Mouse (Mus musculus): Measurements from ENCODE around the gene Gm28372. TPM values are rescaled to one million over a fixed set of nuclear protein-coding genes. Genes with fewer than 3 reads are reported as not detected.

Gene Gm28372
- polyA plus RNA-seq, 1 experiment from 2014 or later: not detected

DNA sequence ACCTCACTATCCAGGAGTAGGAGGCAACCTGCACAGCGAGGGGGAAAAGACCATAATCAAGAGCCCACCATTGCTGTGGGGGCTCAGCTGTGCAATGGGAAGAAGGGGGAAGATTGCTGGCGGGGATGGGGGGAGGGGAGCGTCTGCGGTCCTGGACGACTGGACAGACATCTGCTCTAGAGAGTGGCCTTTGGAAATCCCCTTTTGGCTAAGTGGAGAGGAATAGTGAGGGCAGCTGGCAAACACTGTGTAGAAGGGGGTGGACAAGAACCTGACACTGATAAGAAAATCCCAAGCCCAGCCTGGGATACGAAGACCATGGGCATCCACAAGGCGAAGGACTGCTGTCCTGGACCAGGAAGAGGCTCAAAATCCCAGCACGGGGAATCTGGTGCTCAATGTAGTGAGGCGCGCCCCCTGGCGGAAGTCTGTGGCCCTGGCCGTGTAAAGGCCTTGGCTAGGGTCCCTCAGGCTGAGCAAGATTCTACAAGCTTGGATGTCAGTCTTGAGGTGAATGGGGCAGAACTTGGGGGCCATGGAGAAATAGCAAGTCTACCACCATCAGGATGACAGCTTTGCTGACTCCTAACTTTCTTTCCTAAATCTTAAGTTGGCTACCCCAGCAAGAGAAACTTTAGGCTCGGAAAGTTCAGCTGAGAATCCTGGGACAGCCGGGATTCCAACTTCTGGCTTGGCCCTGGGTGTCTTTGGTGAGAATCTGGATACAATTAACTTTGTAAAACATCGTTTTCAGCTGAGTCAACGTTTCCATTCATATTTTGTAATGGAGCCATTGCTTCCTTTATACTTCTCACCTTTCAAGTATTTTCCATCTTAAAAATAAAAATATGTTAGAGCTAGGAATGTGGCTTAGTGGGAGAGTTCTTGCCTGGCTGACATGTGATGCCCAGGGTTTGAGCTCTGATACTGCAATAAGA lies 6.8 kb downstream of the Gm28372 start:
- Histone ChIP-seq H3K27me3 (no peaks in the 10 kb centered on the region), H3K27ac (no peak overlapping the region), H3K9me3 (replicated peaks) (no peaks in the 10 kb centered on the region), H3K36me3 (no peaks in the 10 kb centered on the region), H3K4me1 (replicated peaks) (no peaks in the 10 kb centered on the region), H3K9ac (no peak overlapping the region), H3K4me3 (replicated peaks) (no peak overlapping the region), H3K4me2 (no peak overlapping the region)
- DNase-seq: peak; percentile 38
- WGBS (ENCODE audit: insufficient replicate concordance): 27% methylated on average over 16 of the region's 16 CpGs
- ATAC-seq (ENCODE audit: low read depth): 0 out of 2 replicates have a peak, but pooled peaks have one; percentile 15

DNA sequence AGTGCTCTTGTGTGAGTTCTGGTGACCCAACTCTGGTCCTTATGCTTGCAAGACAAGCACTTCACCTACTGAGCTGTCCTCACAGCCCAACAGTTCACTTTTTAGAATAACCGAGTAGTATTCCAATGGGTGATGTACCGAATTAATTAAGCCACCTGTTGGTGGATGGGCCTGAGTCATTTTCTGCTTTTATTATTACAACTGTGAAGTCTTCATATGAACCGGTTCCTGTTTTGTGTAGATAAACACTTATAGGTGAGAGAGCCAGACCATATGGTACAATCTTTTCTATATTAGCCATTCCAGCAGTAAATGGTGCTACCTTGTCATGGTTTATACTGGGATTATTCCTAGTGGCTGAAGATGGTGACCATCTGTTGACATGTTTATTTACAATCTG lies 7.7 kb downstream of the Gm28372 start:
- Histone ChIP-seq H3K27ac (no peak overlapping the region), H3K4me3 (replicated peaks) (no peak overlapping the region), H3K9me3 (replicated peaks) (no peaks in the 10 kb centered on the region), H3K9ac (no peak overlapping the region), H3K4me1 (replicated peaks) (no peaks in the 10 kb centered on the region), H3K27me3 (no peaks in the 10 kb centered on the region), H3K36me3 (no peaks in the 10 kb centered on the region), H3K4me2 (no peak overlapping the region)
- WGBS (ENCODE audit: insufficient replicate concordance): 65% methylated on average over 3 of the region's 3 CpGs
- ATAC-seq (ENCODE audit: low read depth) (no peak), DNase-seq (no peak)

DNA sequence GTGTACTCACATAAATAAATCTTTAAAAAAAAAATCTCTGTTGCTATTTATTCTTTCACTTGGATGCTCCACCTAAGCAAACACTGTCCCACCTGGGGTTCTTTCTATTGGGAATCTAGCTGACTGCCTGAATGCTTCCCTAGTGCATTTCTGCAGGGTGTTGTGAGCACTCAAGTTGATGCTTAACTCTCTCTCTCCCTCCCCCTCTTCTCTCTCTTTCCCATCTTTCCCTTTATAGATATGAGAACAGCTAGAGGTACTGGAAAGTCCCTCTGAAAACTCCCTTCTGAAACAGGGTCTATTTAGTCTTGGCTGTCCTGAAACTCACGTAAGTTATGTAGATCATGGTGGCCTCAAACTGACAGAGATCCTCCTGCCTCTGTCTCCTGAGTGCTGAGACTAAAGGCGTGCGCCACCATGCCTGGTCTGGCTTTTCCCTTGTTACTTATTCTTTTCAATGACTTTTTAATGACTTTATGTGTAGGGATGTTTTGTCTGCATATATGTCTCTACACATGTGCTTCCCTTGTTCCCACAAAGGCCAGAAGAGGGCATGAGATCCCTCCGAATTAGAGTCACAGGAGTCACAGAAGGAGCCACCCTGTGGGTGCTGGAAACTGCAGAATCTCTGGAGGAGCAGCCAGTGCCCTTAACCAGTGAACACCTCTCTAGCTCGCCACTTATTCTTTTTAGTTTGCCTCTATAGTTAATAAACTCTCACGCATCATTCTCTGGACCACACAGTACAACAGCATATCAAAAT lies 9.2 kb downstream of the Gm28372 start:
- H3K4me3 ChIP-seq (replicated peaks): no peak overlapping the region
- H3K36me3 ChIP-seq: peaks cover 3% of the 10 kb centered on the region; the same call in 1 of the 2 replicates
- DNase-seq (no peak), ATAC-seq (ENCODE audit: low read depth) (no peak)
- H3K27me3 ChIP-seq: no peaks in the 10 kb centered on the region
- WGBS (ENCODE audit: insufficient replicate concordance): 60% methylated on average over 6 of the region's 6 CpGs
- no peak overlapping the region for H3K4me2 ChIP-seq
- no peaks in the 10 kb centered on the region for H3K9me3 ChIP-seq (replicated peaks)
- no peak overlapping the region for H3K9ac ChIP-seq
- H3K27ac ChIP-seq: no peak overlapping the region
- no peaks in the 10 kb centered on the region for H3K4me1 ChIP-seq (replicated peaks)

DNA sequence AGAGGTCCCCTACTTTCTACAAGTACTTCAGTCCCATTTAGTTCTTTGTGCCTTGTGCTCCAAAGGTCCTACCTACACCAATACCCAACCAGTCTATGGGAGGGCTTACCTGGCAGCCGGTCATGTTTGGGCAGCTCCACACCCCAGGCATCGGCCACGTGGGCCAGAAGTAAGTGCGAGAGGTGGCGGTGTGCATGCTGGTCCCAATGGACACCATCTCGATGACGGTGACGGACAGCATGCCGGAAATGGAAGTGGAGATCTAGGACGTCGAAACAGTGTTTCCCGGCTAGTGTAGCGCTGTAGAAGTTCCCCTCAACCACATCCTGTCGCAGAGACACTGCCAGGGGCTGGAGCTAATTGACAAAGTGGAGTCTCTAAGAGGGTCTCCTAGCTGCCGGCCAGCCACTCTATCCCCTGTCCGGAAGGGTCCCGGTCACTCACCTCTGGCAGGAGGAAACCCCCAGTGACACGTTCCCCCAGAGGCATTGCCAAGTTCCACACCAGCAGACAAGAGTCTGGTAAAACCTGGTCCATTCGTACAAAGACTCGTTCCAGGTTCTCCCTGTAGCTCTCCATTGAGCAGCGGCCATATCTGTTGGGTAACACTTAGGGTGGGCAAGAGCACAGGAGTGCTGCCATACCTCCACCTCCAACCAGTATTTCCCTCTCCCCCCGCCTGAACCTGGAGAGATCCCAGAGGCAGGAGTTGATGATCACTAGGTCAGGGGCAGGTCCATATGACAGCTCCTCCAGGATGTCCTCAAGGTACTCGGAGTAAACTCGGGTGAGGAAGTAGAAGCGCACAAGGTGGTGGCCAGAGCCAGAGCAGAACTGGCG lies 17.0 kb downstream of the Gm28372 start:
- ATAC-seq (ENCODE audit: low read depth) (no peak), DNase-seq (no peak)
- 85% methylated on average over 26 of the region's 26 CpGs for WGBS (ENCODE audit: insufficient replicate concordance)
- Histone ChIP-seq H3K27ac (no peak overlapping the region), H3K36me3 (peaks cover 18% of the 10 kb centered on the region), H3K9me3 (replicated peaks) (no peaks in the 10 kb centered on the region), H3K27me3 (no peaks in the 10 kb centered on the region), H3K9ac (no peak overlapping the region), H3K4me1 (replicated peaks) (peaks cover 34% of the 10 kb centered on the region), H3K4me2 (no peak overlapping the region), H3K4me3 (replicated peaks) (no peak overlapping the region)

DNA sequence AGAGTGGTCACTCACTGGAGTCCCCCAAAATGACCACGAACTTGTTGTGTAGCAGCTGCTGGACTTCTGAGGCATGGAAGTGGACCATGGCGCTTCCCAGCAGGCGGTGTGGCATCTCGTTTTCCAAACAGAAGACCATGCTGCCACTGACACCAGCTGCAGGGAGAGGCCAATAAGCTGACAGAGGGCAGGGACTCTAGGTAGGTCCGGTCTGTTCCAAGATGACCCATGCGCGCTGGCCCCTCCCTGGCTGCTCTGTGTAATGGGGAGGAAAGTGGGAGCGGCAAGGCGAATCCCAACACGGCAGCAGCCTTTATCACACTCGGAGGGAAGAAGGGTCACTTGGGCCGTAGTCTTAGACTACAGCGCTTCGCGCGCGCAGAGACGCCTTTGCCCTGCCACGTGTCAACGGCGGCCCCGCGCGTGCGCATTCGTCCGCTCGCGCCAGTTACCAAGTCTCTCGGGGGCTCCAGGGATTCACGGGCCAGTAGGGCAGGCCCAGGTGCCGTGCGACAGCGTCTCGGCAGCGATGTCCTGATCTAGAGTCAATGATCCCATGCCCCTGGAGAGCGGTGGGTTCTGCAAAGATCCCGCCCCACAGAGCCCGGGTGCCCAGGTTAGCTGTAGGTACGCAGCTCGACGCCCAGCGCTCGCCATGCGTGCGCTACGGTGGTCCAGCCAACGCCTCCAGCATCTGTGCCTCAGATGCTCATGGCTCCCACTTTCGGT lies 18.5 kb downstream of the Gm28372 start:
- Histone ChIP-seq H3K36me3 (peaks cover 23% of the 10 kb centered on the region), H3K4me1 (replicated peaks) (peaks cover 46% of the 10 kb centered on the region), H3K9me3 (replicated peaks) (no peaks in the 10 kb centered on the region), H3K27me3 (no peaks in the 10 kb centered on the region), H3K4me2 (peak overlapping the region; percentile 95), H3K9ac (peak overlapping the region; percentile 84), H3K4me3 (replicated peaks) (peak overlapping the region; percentile 83), H3K27ac (peak overlapping the region; percentile 77)
- 14% methylated on average over 49 of the region's 49 CpGs for WGBS (ENCODE audit: insufficient replicate concordance)
- ATAC-seq (ENCODE audit: low read depth) (peak; percentile 65), DNase-seq (peak; percentile 70)

DNA sequence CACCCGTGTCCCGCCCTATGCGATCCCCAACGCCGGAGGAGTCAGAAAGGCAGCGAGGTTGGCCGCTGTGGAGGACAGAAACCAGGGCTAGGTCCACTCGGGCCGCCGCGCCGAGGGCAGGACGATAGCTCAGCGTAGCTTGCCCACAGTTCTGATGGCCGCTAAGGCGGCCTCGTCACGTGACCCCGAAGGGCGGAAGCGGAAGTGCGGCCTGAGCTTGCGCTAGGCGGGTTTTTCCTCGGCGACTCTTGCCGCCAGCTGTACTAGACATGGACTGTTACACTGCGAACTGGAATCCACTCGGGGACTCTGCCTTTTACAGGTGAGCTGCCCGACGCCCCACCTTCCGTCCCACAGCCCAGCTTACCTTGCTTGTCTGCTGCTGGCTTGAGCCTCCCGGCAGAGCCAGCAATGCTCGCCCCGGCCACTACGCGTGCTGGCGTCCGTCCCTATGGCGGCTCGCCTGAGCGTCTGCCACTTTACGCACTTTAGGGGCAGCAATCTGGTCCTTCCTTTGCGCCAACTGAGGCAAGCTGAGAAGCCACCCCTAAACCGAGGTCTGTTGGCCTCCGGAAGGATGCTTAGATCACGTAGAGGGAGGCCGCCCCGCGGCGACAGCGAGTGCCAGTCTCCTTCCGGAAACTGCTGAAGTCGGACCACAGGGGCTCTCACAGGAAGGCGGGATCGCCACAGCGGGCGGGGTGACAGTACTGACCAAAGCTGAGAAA lies 19.3 kb downstream of the Gm28372 start, which contains the start of the genes Vps16 and Pced1a:
Vps16 (plus strand) TSS at position 214 of the 728 bp plus-strand sequence.
Pced1a (minus strand) TSS at position 576 of the 728 bp plus-strand sequence.
- WGBS (ENCODE audit: insufficient replicate concordance): under 1% methylated on average over 58 of the region's 58 CpGs
- peak; percentile 92 for ATAC-seq (ENCODE audit: low read depth)
- peak within 1 kb of the TSS; percentile 84 for H3K9ac ChIP-seq

DNA sequence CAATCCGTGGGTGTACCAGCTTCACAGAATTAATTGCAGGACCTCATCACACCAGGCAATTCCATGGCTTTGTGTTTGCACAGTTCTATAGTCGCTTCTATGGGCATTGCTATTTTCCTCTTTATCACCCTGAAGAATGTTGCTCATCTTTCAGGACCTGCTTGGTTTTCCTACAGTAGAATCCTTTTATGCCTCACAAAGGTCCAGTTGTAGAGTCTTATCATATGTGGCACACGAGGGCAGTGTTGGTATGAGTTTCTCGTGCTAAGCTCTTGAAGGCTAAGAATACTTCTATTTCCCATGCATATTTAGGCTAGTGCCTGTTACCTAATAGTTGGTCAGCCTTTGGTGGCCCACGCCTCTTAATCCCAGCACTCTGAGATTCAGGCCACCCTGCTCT lies 20.1 kb downstream of the Gm28372 start:
- peaks cover 60% of the 10 kb centered on the region for H3K4me1 ChIP-seq (replicated peaks)
- peak overlapping the region; percentile 77 for H3K27ac ChIP-seq
- DNase-seq (no peak), ATAC-seq (ENCODE audit: low read depth) (no peak; the same call in 1 of the 2 replicates)
- H3K4me2 ChIP-seq: peak overlapping the region; percentile 95
- no peaks in the 10 kb centered on the region for H3K9me3 ChIP-seq (replicated peaks)
- H3K36me3 ChIP-seq: peaks cover 20% of the 10 kb centered on the region
- peak overlapping the region; percentile 84 for H3K9ac ChIP-seq
- 19% methylated on average over 5 of the region's 5 CpGs for WGBS (ENCODE audit: insufficient replicate concordance)
- no peaks in the 10 kb centered on the region for H3K27me3 ChIP-seq
- peak overlapping the region; percentile 83 for H3K4me3 ChIP-seq (replicated peaks)

More for the DNA sequence above, 19.3 kb downstream of the Gm28372 start, which contains the start of the genes Vps16 and Pced1a:
- H3K9me3 ChIP-seq (replicated peaks): no peaks in the 10 kb centered on the region
- H3K36me3 ChIP-seq: peaks cover 20% of the 10 kb centered on the region
- peak within 1 kb of the TSS; percentile 77 for H3K27ac ChIP-seq
- H3K4me1 ChIP-seq (replicated peaks): peaks cover 53% of the 10 kb centered on the region
- peak; percentile 86 for DNase-seq
- H3K4me3 ChIP-seq (replicated peaks): peak within 1 kb of the TSS; percentile 83
- H3K27me3 ChIP-seq: no peaks in the 10 kb centered on the region
- H3K4me2 ChIP-seq: peak within 1 kb of the TSS; percentile 95

DNA sequence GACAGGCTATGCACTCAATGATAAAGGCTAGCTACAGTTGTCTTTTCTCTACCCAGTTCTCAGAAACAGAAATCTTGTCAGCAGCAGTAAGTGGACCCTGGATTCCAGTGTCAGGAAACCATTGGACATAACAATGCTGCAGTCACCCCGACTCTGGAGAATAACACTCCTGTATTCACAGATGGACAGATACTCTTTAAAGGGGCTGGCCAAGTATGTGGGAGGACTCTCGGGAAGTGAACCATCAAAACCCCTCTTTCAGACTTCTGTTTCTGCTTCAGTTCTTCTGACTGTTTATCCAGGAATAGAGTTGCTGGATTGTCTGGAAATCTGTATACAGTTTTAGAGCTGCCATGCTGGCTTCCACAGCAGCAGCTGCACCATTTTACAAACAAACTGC lies 24.8 kb downstream of the Gm28372 start:
- ATAC-seq (ENCODE audit: low read depth) (no peak), DNase-seq (no peak)
- H3K4me3 ChIP-seq (replicated peaks): no peak overlapping the region
- peaks cover 57% of the 10 kb centered on the region for H3K4me1 ChIP-seq (replicated peaks)
- 0 out of 2 replicates have a peak overlapping the region, but pooled peaks have one; percentile 19 for H3K9ac ChIP-seq
- H3K4me2 ChIP-seq: no peak overlapping the region
- H3K27ac ChIP-seq: no peak overlapping the region
- peaks cover 28% of the 10 kb centered on the region for H3K36me3 ChIP-seq
- no peaks in the 10 kb centered on the region for H3K27me3 ChIP-seq
- 61% methylated on average over 2 of the region's 2 CpGs for WGBS (ENCODE audit: insufficient replicate concordance)
- no peaks in the 10 kb centered on the region for H3K9me3 ChIP-seq (replicated peaks)

DNA sequence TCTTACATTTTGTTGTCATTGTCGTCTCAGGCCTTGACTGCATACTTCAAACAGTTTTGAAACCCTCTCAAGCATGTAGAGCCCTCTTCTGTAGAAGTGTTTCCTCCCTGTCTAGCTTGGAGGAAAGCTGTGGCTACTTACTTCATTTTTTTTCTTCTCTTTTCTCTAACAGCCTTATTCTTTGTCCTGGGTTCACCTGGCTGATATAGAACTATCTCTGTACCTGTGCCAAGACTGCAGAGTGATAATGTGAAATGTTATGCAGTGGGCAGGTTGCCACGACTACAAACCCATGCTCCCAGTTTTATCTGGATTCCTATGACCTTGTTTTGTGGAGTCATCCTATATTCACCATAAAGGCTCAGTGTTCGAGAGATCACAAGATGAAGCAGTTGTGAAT lies 25.4 kb downstream of the Gm28372 start:
- Histone ChIP-seq H3K4me3 (replicated peaks) (no peak overlapping the region), H3K36me3 (peaks cover 28% of the 10 kb centered on the region), H3K4me1 (replicated peaks) (peaks cover 51% of the 10 kb centered on the region), H3K27ac (no peak overlapping the region), H3K9ac (no peak overlapping the region), H3K27me3 (no peaks in the 10 kb centered on the region), H3K4me2 (no peak overlapping the region), H3K9me3 (replicated peaks) (no peaks in the 10 kb centered on the region)
- WGBS (ENCODE audit: insufficient replicate concordance): 61% methylated on average over 3 of the region's 3 CpGs
- ATAC-seq (ENCODE audit: low read depth) (no peak), DNase-seq (no peak)

DNA sequence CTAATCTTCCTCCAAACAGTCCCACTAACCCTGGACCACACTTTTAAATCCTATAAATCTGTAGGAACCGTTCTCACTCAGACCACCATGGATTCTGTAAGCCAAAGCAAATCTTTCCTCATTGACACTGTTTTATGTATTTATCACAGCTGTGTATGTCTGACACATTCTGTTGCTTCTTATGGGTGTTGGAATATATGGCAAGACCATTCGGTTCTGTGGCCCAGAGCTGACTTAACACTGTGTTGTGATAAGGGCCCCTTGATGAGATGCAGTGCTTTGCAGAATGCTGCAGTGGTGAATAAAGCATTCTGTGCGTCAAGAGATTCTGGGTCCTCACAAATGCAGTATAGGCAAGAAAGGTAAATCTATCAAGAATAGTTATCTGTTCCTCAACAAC lies 27.1 kb downstream of the Gm28372 start:
- peaks cover 28% of the 10 kb centered on the region for H3K36me3 ChIP-seq
- peaks cover 37% of the 10 kb centered on the region for H3K4me1 ChIP-seq (replicated peaks)
- H3K9ac ChIP-seq: no peak overlapping the region
- ATAC-seq (ENCODE audit: low read depth) (no peak), DNase-seq (no peak)
- no peak overlapping the region for H3K27ac ChIP-seq
- no peak overlapping the region for H3K4me2 ChIP-seq
- H3K9me3 ChIP-seq (replicated peaks): no peaks in the 10 kb centered on the region
- WGBS (ENCODE audit: insufficient replicate concordance): 73% methylated on average over 3 of the region's 3 CpGs
- no peaks in the 10 kb centered on the region for H3K27me3 ChIP-seq
- no peak overlapping the region for H3K4me3 ChIP-seq (replicated peaks)

Measured in liver, embryonic 13.5 days (tissue).